Mouse (Mus musculus) cerebellum, adult 2 months (tissue): ENCODE measurements around the gene Wdfy1.

ENCODE experiments used
- CTCF ChIP-seq: fragments of 200-500 bp; IDR thresholded peaks from 2 replicates; pipeline ENCODE4 v1.5.1; 2011; ENCODE audit warnings: low read depth, mild to moderate bottlenecking, control low read depth, low read length, moderate library complexity, borderline replicate concordance; ENCODE audit not compliant: insufficient read depth
- POLR2A ChIP-seq: fragments of 200-500 bp; IDR thresholded peaks from 2 replicates; pipeline ENCODE4 v1.6.1; 2011; ENCODE audit warnings: low read length, control low read depth, borderline replicate concordance; ENCODE audit not compliant: insufficient read depth

DNA sequence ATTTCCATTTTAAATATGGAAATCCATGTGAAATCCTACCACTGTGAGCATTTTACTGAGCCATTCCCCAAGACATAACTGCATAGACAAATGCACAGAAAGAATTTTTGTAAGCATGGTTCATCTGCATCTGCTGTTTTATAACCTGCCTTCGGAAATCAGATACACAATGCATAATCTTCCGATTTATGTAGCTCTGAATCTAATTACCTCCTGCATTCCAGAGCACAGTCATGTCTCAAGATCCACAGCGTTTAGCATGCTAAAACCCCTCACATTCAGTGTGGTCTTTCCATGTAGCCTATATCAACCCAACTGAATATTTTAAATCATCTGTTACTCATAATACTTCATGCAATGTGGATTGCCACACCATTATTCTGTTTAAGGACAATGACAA is 33.5 kb upstream of the Wdfy1 start:
- TF ChIP-seq POLR2A = no peak
- no peak for TF ChIP-seq CTCF
